Mouse (Mus musculus) testis, adult 2 months (tissue): ENCODE results near the gene 5730455P16Rik. TPM values are rescaled to one million over a fixed set of nuclear protein-coding genes. Genes with fewer than 3 reads are reported as not detected.

Experiments used
- H3K27ac ChIP-seq: fragments of 200-500 bp; 2 replicates; pipeline ENCODE4 v1.5.1; 2012; ENCODE audit warnings: low read depth, low read length; ENCODE audit not compliant: control insufficient read depth, insufficient read depth
- H3K27me3 ChIP-seq: fragments of 200-500 bp; 2 replicates; pipeline ENCODE4 v1.6.1; 2012; ENCODE audit warnings: mild to moderate bottlenecking, low read length, moderate library complexity; ENCODE audit not compliant: control insufficient read depth, insufficient read depth
- H3K36me3 ChIP-seq: fragments of 200-500 bp; 2 replicates; pipeline ENCODE4 v1.6.1; 2012; ENCODE audit warnings: mild to moderate bottlenecking, low read length; ENCODE audit not compliant: control insufficient read depth, insufficient read depth
- H3K4me1 ChIP-seq: fragments of 200-500 bp; 2 replicates; pipeline ENCODE4 v1.6.1; 2012; ENCODE audit warnings: low read length; ENCODE audit not compliant: control insufficient read depth, insufficient read depth
- H3K4me3 ChIP-seq: fragments of 200-500 bp; 2 replicates; pipeline ENCODE4 v1.5.1; 2012; ENCODE audit warnings: low read depth, mild to moderate bottlenecking, low read length, moderate library complexity, mixed read lengths; ENCODE audit not compliant: control insufficient read depth
- CTCF ChIP-seq: fragments of 200-500 bp; IDR thresholded peaks from 2 replicates; pipeline ENCODE4 v1.5.1; 2012; ENCODE audit warnings: low read depth, mild to moderate bottlenecking, inconsistent platforms, low read length, moderate library complexity; ENCODE audit not compliant: control insufficient read depth, insufficient read depth, insufficient replicate concordance
- POLR2A ChIP-seq: fragments of 200-500 bp; IDR thresholded peaks from 2 replicates; pipeline ENCODE4 v1.6.1; 2012; ENCODE audit warnings: low read depth, mild to moderate bottlenecking, inconsistent platforms, low read length, moderate library complexity; ENCODE audit not compliant: control insufficient read depth
- polyA plus RNA-seq: library from polyadenylated mRNA; depleted of rRNA; stranded (reverse); fragments of >200 nt; gene quantifications from 2 replicates; pipeline ENCODE4 v1.2.3, GENCODE M21; 2012; rRNA removed

5730455P16Rik gene
- polyA plus RNA-seq, 1 experiment = 2.1 TPM

GRCm38 (mm10) chr11:80324636-80325035 lies 53.2 kb downstream of the 5730455P16Rik start:
- no peak for TF ChIP-seq CTCF
- TF ChIP-seq POLR2A = no peak
- Histone ChIP-seq H3K4me1 (peaks cover 3% of the 10 kb centered on the region; the same call in 1 of the 2 replicates), H3K4me3 (no peak overlapping the region), H3K27me3 (no peaks in the 10 kb centered on the region), H3K36me3 (no peaks in the 10 kb centered on the region), H3K27ac (no peak overlapping the region)

GRCm38 (mm10) chr11:80323255-80323654 lies 54.6 kb downstream of the 5730455P16Rik start:
- no peaks in the 10 kb centered on the region for H3K36me3 ChIP-seq
- H3K27ac ChIP-seq = no peak overlapping the region
- H3K4me1 ChIP-seq = peaks cover 3% of the 10 kb centered on the region; the same call in 1 of the 2 replicates
- H3K27me3 ChIP-seq = no peaks in the 10 kb centered on the region
- H3K4me3 ChIP-seq = no peak overlapping the region
- TF ChIP-seq CTCF (no peak), POLR2A (no peak)

GRCm38 (mm10) chr11:80315743-80316639 lies 61.8 kb downstream of the 5730455P16Rik start:
- H3K4me3 ChIP-seq = no peak overlapping the region
- H3K27me3 ChIP-seq = no peaks in the 10 kb centered on the region
- H3K27ac ChIP-seq = no peak overlapping the region
- no peaks in the 10 kb centered on the region for H3K4me1 ChIP-seq
- TF ChIP-seq POLR2A (no peak), CTCF (no peak)
- no peaks in the 10 kb centered on the region for H3K36me3 ChIP-seq

GRCm38 (mm10) chr11:80313944-80314343 lies 63.9 kb downstream of the 5730455P16Rik start:
- Histone ChIP-seq H3K4me3 (no peak overlapping the region), H3K27ac (no peak overlapping the region), H3K4me1 (no peaks in the 10 kb centered on the region), H3K27me3 (no peaks in the 10 kb centered on the region), H3K36me3 (no peaks in the 10 kb centered on the region)
- TF ChIP-seq CTCF (no peak), POLR2A (no peak)

GRCm38 (mm10) chr11:80313462-80313861 lies 64.4 kb downstream of the 5730455P16Rik start:
- H3K36me3 ChIP-seq = no peaks in the 10 kb centered on the region
- no peak overlapping the region for H3K4me3 ChIP-seq
- no peak overlapping the region for H3K27ac ChIP-seq
- H3K27me3 ChIP-seq = no peaks in the 10 kb centered on the region
- TF ChIP-seq CTCF = no peak
- no peaks in the 10 kb centered on the region for H3K4me1 ChIP-seq

DNA sequence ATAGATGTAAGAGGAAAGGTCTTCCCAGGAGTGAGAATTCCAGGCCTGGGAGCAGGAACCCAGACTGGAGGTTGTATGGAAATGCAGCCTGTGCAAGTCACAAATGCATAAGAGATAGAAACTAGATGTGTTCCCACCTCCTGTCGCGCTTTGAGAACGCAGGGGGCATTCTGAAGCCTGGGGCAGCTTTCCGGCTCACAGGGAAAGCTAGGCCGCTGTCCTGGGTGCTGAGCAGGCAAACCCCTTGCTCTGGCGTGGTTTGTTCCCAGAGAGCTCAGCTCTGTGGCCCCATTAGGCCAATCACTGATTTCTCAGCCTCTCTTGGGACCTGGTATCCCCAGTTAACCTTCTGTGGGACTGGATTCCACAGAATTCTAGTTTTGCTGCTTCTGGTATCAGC lies 65.3 kb downstream of the 5730455P16Rik start:
- Histone ChIP-seq H3K27ac (no peak overlapping the region), H3K4me1 (no peaks in the 10 kb centered on the region), H3K4me3 (no peak overlapping the region), H3K27me3 (no peaks in the 10 kb centered on the region), H3K36me3 (no peaks in the 10 kb centered on the region)
- TF ChIP-seq CTCF (no peak), POLR2A (no peak)

DNA sequence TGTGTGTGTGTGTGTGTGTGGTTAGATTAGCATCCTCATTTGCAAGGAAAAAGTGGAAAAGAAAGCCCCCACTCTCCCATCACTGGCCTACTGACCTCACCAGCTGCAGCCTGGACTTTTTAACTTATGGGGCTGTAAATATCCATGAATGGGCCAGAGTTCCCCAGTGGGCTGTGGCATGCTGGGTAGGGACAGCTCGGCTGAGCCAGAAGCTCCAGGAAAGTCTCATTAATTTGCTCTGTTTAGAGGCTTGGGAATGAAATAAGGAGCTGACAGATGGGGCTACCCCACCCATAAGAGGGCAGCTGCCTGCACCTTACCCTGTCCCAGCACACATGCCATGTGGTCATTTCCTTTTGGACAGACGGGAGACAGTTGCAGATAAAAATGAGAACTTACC lies 65.8 kb downstream of the 5730455P16Rik start:
- Histone ChIP-seq H3K4me1 (no peaks in the 10 kb centered on the region), H3K36me3 (no peaks in the 10 kb centered on the region), H3K27ac (no peak overlapping the region), H3K4me3 (no peak overlapping the region), H3K27me3 (no peaks in the 10 kb centered on the region)
- TF ChIP-seq CTCF (no peak), POLR2A (no peak)

- Histone ChIP-seq H3K27ac (no peak overlapping the region), H3K4me3 (no peak overlapping the region), H3K4me1 (no peaks in the 10 kb centered on the region), H3K36me3 (no peaks in the 10 kb centered on the region), H3K27me3 (no peaks in the 10 kb centered on the region)
- no peak for TF ChIP-seq POLR2A
- TF ChIP-seq CTCF = no peak
These were observed 66.6 kb downstream of the 5730455P16Rik start for GRCm38 (mm10) chr11:80311271-80311670.

Other genes with a start within 250 kb of the 5730455P16Rik start
- 3.7 and 4.2 TPM in 2 replicates for gene Tefm, start 235.9 kb downstream of the 5730455P16Rik start, polyA plus RNA-seq
- 0.86 and 0.96 TPM in 2 replicates for gene Adap2, start 223.9 kb downstream of the 5730455P16Rik start, polyA plus RNA-seq
- 3.8 and 3.9 TPM in 2 replicates for gene Rnf135, start 194.2 kb downstream of the 5730455P16Rik start, polyA plus RNA-seq
- 30.3 and 35.5 TPM in 2 replicates for gene Rhot1, start 169.0 kb downstream of the 5730455P16Rik start, polyA plus RNA-seq
- 0.54 and 0.78 TPM in 2 replicates for gene Rhbdl3, start 77.1 kb downstream of the 5730455P16Rik start, polyA plus RNA-seq
- 70.5 and 80.4 TPM in 2 replicates for gene Zfp207, start 5.2 kb upstream of the 5730455P16Rik start, polyA plus RNA-seq
- gene Psmd11, start 50.6 kb upstream of the 5730455P16Rik start, polyA plus RNA-seq = 55.2 and 61.4 TPM in 2 replicates
- 1.1 and 2.0 TPM in 2 replicates for gene Cdk5r1, start 99.0 kb upstream of the 5730455P16Rik start, polyA plus RNA-seq